Mouse (Mus musculus) thymus, postnatal 4 days (tissue): ENCODE measurements at regions not wholly inside any gene's neighbourhood (a gene's known extent, or its start where the extent isn't known, plus 50 kb on each side); places are given as distances from the start of the nearest gene placed in this dataset.

ENCODE experiments used
- DNase-seq: peaks from one replicate; pipeline ENCODE4 v3.0.0; 2021

DNA sequence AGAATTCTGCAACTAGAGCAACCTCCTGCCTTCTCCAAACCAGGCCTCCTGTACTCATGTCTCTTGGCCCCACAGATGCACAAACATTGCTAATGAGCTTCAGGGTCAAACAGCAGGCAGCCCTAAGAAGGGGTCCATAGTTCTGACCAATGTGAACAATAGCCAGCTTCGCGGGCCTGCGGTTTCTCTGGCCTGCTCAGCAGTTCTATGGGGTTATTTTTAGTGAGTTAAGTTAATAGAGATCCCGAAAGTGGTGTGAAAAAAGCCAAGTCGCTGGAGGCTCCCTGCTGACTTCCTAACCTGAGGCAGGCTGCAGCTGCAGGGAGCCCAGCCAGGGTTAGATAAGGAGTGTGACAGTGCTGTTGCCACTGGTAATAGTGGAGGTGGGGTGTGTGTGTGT is 106.6 kb downstream of the Pdcd6ip start:
- no peak for DNase-seq

DNA sequence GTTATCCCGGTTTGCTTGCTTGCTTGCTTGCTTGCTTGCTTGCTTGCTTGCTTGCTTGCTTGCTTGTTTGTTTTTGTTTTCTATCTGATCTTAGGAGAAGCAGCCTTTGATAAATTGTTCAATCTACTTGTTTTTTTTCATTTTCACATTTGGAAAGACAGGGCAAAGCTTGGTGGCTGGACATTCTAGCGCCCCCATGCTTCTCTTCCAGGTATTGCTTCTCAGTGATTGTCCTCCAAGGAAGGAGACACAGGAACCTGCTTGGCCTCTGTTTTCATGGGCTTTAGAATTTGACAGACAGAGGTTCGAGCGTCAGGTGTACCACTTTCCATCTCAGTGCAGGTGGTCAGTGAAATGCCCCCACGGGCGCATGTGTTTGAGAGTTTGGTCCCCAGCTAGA is 120.8 kb downstream of the Pdcd6ip start:
- DNase-seq, result no peak

DNA sequence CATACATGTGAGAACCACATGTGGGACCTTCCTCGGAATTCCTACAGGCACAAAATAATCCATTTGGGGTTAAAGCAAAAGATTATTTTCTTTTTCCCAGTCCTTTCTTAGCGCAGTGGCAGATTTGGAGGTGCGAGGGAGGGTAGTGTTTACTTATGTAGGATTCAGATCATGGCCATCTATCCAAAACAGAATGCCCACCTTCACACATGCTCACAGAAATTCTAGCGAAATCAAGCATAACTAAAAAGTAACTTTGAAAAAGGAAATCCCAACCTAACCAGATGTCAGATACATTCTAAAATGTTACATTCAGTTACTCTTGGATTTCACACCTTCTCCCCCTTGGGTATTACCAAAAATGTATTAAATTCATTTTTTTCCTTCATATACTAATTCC is 121.6 kb downstream of the Pdcd6ip start:
- no peak for DNase-seq

DNA sequence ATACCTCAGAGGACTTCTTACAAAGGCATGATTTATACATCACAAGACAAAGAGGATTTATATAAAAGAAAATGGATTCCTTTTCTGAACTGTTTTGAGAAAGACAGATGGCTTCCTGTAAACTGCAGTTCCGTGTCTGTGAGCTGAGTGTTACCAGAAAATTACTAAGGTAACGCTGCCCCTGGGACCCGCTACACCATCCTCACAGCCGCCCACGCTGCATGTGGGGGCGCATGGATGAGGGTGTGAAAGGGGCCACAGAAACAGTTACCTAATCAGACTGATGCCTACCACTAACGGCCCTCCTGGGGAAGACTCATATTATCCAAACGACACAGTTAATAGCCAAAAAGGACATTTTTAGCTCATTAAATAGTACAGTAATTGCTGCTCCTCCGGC is 129.8 kb downstream of the Pdcd6ip start:
- no peak for DNase-seq

DNA sequence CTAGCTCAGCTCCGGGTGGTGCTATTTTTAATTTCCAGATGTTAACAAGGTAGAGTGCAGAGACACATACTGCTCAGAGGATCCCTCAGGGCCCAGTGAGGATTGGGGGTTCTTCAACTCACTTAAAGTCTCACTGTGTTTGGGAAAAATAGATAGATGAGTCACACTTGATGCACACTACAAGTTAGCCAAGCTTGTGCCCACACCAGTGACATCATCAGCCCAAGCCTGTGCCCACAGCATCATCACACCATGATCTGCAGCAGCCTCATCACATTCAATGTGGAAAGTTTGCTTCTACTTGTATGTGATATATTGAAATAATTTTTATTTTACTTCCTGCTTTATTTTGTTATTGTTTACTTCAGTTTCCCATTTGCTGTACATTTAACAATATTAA is 139.2 kb downstream of the Pdcd6ip start:
- DNase-seq, result no peak

DNA sequence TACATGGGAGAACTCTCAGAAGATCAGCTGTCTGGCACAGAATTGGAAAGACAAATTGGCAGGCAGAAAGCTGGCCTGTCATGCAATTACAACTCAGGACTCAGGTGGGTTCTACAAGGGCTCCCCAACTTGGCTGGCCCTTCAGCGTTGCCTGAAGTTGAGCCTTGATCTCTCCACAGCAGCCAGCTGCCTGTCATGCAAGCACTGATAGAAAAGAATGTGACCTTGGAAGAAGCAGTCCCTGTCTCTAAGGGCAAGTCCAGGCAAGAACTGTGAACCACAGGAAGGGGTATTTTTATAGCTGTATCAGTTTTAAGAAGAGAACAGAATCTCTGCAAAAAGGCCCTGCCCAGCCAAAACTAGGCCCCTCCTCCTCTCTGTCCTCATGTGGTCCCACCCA is 140.4 kb downstream of the Pdcd6ip start:
- DNase-seq, result no peak

DNA sequence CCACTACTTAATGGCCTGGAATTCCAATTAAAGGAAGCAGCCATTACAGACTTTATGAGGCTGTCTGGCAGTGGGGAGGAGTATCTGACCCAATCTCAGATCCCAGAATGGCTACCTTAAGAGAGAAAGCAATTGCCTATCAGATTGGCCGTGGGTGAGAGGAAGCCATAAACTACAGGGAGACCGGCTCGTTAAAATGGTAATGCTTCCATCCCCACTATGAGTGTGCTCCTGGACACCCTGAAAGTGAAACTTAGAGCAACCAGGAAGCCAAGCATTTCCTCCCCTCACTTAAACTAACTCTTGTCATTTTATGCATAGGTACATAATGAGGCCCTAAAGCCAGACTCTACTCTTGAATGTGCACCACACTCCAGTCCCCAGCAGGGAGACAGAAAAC is 141.4 kb downstream of the Pdcd6ip start:
- DNase-seq, result no peak

DNA sequence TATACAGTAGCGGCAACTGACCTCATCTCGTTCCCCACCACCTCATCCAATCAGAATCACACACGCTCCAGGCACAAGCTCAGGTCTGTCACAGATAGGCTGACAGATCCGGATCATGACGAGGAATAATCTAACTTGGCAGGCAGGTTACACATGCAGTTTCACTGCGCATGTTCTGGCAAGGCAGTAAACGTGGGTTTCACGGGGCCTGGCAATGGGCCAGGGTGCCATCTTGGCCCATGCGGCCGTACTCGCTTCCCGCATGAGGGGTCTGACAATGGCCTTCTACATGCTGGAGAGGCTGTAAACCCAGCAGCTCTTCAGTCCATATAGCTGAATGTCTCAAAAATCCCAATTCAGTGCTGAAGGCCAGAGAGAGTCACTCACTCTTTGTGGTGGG is 154.1 kb downstream of the Pdcd6ip start:
- DNase-seq, result no peak

DNA sequence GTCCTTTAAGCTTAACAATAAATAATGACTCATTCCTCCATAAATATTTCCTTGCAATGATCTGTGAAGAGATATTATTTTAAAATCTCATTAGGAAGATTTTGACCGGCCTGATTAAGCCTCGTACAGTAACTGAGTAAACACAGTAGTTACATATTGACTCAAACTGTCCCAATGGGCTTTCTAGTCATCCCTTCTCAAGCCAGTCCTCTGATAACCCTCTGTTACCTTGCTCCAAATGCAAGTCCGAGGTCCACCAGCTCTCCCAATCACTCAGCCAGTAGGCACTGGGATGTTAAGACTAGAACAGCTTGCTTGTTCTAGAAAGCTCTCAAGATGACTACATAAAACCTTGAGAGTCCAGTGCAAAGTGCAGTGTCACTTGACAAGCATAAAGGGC is 160.6 kb downstream of the Pdcd6ip start:
- DNase-seq, result no peak

DNA sequence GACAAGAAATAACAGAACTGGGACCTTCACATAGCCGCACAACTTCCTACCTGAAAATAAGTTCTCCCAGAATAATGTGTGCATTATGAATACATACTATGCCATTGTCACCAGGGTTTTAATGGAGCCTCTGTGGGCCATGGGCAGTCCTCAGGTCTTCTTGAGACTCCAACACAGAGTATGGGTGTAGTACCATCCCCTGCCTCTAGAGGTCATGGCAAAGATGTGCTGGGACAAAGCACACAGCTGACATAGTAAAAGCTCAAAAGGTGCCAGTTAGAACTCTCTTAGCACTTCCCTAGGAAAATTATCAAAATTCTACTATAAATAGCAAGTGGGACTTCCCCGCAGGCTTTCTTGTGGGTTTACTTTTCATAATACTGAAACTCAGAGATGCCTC is 179.5 kb downstream of the Pdcd6ip start:
- peak; percentile 43 for DNase-seq

DNA sequence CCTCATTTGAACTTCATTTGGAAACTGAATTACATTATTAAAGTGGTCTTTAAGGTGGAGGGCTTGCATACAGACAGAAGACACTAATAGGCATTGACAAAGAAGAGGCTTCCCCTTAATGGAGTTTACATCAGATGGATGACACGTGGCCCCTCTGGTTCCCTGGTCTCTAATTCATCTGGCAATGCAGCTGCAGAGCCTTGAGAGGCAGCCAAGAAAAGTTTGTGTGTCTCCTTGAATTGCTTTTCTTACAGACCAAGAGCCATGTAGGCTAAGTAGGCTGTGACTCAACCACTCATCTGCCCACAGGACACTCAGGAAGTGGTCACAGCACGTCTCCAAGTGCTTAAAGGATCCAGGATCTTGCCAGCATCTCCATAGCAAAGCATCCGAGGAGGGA is 183.8 kb downstream of the Pdcd6ip start:
- DNase-seq, result no peak

DNA sequence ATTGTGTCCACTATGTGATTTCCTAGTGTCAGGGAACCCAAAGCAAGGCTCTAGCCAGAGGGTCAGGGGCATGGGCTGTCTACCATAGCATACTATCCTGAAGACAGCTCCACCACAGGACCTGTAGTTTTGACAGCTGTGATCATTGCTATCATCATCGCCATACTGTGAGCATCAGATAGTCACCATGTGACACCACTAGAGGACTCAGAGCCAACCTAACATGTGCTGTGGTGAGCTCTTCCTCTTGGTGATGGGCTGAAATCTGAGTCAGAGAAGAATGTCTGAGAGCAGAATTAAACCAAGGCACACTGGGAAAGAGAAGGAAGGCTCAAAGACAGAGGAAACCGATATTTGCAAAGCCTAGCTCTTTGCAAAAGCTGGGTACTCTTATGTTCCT is 184.9 kb downstream of the Pdcd6ip start:
- no peak for DNase-seq

DNA sequence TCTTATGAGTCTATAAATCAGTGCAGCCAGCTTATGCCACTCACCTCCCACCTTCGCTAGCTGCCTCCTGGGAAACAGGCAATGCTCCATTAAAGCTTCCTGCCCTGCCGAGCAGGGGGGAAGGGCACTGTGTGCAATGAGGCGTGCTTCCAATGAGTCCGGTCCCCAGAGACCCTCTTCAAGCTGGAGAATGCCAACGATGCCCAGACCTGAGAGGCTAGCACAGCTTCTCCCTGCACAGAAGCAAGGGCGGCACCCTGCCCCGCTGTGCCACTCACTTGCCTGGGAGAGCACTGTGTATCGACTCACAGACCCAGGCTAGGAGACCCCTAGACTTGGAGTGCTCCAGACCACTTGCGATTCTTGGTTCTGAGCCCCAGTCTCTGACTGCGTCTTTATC is 188.3 kb downstream of the Pdcd6ip start:
- DNase-seq, result no peak

DNA sequence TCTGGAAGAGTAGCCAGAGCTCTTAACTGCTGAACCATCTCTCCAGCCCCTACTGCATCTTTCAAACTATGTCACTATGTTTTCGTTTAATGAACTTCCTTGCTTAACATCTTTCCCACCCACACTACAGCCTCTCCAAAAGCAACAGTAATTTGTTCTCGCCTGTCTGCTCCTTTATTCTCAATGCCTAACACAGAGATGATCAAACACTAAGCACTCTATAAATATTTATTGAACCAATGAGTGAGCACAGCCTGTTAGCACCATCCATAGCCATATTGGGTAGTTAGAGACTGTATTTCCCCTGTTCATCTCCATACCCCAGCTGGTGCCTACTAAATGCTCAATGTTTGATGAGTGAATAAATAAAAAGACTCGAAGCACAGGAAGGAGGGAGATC is 189.6 kb downstream of the Pdcd6ip start:
- no peak for DNase-seq

DNA sequence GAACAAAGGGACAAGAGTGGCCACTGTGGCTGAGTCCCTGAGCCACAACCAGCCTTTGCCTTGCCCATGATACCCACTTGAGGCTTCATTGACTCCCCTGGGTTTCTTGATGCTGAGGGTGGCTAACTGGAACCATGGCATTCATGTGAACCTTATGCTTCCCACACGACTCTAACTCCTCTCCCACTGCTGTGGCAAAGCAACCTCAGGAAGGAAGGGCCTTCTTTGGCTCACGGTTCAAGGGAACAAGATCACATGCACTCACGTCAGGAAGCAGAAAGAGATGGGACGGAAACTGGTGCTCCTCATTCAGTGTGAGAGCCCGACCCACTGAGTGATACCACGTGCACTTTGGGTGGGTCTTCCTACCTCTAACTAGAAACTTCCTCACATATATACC is 190.3 kb downstream of the Pdcd6ip start:
- DNase-seq, result no peak

DNA sequence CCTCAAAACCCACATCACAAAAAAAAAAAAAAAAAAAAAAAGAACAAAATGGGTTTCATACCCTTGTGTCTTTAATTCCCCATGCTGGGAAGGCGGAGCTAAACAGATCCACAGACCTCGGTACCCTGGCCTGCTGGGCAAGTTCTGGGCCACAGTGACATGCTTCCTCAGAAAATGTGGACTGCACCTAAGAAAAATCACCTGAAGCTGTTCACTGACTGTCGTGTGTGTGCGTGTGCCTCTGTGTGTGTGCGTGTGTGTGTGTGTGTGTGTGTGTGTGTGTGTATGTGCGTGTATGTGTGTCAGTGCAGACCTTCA is 192.4 kb downstream of the Pdcd6ip start:
- no peak for DNase-seq

DNA sequence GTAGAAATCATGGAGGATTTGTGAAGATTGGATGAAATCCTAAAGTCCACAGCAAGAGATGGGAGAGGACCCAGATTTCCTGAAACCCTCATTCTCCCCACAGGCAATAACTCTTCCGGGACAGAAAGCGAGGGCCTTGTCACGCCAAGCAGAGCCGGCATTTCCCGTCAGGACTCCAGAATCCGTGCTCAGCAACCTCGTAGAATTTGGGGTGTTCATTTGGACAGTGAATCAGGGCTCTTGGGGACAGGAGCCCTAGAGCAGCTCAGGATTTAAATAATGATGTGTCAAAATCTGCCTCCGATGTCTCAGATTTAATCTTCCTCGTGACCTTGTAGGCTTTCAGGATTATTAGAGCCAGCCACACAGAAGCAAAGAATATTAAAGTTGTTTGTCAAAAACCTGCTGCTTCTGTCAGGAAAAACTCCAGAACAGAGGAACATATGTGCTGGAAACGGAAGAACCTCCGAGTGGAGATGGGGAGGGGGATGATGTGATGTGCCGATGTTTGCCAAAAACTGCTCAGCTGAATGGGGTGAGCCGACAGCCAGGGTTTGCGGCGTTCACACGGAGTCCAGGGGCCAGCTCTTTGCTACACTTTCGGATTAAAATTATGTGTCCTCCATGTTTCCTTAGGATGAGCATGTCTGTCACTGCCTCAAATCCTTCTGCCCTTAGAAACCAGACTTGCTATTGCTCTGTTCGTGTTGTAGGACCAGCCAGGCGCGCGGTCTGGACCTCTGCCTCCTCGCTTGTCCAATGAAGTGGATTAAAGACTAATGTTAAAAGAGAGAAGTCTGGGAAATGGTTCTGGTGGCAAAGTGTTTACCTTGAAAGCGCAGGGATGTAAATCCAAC is 193.0 kb downstream of the Pdcd6ip start:
- no peak for DNase-seq

DNA sequence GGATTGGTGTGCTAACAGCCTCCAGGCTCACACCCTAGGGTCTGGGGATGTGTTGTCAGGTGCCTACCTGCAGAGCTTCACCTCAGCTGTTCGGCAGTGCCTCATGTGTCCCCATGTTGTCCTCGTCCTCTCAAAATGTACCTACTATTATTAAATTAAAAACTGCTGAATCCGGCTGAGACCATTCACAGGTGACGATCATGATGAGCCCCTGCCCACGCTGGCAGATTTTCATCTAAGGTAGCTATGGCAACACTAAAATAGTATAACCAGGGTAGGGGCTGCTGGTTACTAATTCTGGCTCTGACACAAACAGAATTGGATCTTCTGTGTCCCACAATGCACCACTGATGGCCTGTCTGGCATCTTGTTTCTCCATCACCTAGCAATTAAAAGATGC is 196.8 kb downstream of the Pdcd6ip start:
- no peak for DNase-seq

DNA sequence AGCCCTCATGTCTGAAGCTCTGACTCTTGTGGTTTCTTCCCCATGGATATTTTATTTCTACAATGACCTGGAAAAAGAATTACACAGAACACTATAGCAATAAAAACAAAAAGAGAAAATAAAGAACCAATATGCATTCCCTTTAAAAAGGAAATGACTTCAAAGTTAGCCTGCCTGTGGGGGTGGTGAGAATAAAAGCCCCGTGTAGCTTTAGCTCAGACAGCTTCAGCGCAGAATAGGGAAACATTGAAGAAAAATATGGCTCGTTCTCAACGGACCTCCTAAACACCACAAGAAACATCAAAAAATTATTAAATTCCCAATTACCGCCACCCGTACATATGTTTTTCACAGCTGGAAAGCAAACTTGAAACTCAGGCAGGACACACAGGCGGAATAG is 198.7 kb downstream of the Pdcd6ip start:
- DNase-seq, result no peak

DNA sequence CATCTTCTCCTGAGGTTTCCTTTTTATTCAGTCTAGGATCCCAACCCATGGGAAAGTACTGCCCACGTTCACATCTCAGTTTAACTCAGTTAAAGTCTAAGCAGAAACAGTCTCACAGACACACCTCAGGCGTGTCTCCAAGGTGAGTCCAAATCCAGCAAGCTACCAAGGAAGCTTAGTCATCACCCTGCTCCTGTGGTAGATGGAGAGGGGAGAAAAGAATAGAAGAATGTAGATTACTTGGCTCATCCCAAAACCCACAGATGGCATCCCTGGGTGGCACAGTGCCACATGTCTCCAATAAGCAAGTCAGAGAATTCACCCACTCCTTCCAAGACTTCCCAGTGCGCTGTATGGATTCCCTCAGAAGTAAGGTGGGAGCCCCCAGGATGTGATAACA is 199.2 kb downstream of the Pdcd6ip start:
- no peak for DNase-seq

DNA sequence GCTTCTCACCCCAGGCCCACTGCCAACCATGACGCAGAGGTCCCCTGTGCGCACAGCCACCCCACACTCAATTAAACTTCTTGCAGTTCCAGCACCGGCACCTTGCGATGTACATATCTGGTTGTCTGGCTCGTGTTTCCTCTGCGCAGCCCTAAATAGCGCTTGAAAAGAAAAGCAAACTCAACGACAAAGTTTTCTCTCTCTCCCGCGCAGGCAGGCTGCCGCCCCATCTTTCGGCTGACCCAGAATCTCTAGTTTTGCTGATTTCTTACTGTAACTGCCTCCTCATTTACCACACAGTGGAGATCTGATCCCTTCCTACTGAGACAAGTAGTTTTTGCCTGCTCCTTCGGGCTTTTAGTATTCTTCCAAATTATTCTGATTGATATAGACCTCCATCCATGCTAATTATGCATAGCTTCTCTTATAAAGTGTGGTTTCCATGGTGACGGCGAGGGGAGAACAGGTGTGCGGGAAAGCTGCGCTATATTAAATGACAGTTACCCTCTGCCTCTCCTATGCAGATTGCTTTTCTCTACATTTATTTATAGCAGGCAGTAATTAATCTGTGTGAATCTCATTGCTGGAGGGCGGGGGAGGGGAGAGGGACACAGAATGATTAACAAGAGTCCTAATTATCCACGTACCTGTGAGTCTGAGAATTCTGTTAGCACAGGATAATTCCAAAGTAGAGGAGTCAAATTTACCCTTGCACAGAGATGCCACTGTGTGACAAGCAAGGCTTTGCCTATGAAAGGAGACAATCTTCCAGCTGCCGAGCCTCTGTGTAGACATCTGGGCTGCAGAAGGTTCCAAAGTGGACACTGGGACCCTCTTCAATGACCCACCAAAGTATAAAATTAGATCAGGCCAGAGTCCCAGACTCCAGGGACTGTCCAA is 200.2 kb downstream of the Pdcd6ip start:
- no peak for DNase-seq

DNA sequence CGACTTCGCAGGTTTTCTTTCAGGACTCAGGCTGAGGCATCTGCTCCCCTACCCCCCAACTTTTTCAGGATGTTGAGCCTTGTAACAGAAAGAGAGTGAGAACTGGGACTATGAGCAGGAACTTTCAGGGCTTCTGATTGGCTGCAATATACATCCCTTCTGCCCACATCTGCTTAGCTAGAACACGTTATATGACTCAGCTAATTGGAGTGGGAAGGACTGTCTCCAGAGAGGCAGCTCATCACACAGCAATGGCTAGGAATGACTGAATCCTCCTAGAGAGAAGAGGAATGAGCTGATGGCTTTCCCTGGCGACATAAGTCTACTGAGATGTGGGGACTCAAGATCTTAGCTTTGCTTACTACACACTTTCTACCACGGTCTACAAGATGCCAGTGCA is 208.8 kb downstream of the Pdcd6ip start:
- no peak for DNase-seq

DNA sequence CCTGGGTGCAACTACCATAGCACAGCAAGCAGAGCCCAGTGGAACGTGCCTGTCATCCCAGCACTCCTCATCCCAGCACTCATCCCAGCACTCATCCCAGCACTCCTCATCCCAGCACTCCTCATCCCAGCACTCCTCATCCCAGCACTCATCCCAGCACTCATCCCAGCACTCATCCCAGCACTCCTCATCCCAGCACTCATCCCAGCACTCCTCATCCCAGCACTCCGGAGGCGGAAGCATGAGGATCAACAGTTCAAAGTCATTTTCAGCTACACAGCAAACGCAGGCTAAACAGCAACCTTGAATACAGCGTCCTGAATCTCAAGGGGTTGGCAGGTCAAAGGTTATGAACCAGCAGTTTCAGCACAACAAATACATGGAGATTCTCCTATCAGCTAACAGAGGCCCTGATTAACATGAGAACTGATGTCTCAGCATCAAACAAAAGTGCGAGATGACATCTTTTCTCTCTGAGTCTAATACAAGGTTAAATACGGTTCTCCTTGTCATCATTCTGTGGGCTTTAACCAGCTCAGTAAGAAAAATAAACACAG is 211.8 kb downstream of the Pdcd6ip start:
- DNase-seq, result no peak

DNA sequence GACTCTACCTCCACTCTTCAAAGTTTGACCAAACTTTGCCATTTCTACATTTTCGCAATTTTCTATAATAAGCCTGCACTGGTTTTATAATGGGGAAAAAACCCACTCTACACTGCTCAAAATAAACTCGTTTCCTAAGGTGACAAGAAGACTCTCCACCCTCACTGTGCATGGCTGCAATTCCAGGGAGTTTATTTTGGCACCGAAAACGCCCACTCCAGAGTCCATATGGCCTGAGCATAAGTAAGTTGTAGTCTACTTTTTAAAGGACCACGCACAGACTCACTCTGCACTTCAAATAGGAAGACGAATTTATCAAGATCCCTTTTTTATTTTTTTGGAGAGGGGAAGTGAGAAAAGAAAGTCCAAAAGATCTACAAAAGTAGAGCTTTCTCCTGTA is 219.4 kb downstream of the Pdcd6ip start:
- DNase-seq, result no peak
